Mouse (Mus musculus) kidney, adult 2 months (tissue): Measurements from ENCODE around the gene Zfp74. TPM values are rescaled to one million over a fixed set of nuclear protein-coding genes. Genes with fewer than 3 reads are reported as not detected.

Source experiments
- DNase-seq: peaks from one replicate; pipeline ENCODE4 v3.0.0; 2021
- H3K27ac ChIP-seq: fragments of 200-500 bp; 2 replicates; pipeline ENCODE4 v1.5.1; 2012; ENCODE audit warnings: low read depth, low read length, control low read depth, inconsistent platforms; ENCODE audit not compliant: insufficient read depth
- H3K27me3 ChIP-seq: fragments of 200-500 bp; replicated peaks from 2 replicates; pipeline ENCODE4 v1.6.1; 2012; ENCODE audit warnings: mild to moderate bottlenecking, moderate library complexity, low read length, inconsistent platforms; ENCODE audit not compliant: control insufficient read depth, insufficient read depth
- H3K36me3 ChIP-seq: fragments of 200-500 bp; 2 replicates; pipeline ENCODE4 v1.6.1; 2012; ENCODE audit warnings: mild to moderate bottlenecking, moderate library complexity, low read length, inconsistent platforms; ENCODE audit not compliant: control insufficient read depth, insufficient read depth
- H3K4me1 ChIP-seq: fragments of 200-500 bp; 2 replicates; pipeline ENCODE4 v1.6.1; 2011; ENCODE audit warnings: low read length; ENCODE audit not compliant: control insufficient read depth, insufficient read depth
- H3K4me3 ChIP-seq: fragments of 200-500 bp; 2 replicates; pipeline ENCODE4 v1.5.1; 2011; ENCODE audit warnings: mild to moderate bottlenecking, low read depth, low read length, control low read depth; ENCODE audit not compliant: insufficient read depth
- CTCF ChIP-seq: fragments of 200-500 bp; conservative IDR thresholded peaks from 2 replicates; pipeline ENCODE4 v1.5.1; 2011; ENCODE audit warnings: low read depth, mild to moderate bottlenecking, control low read depth, low read length, moderate library complexity, mixed read lengths; ENCODE audit not compliant: insufficient read depth, insufficient read length
- POLR2A ChIP-seq: fragments of 200-500 bp; IDR thresholded peaks from one replicate; pipeline ENCODE4 v1.6.1; 2011; ENCODE audit warnings: low read depth, low read length, control low read depth
- WGBS: fragments of 180-500 bp; shearing (Covaris S2); methylation state at CpG from one replicate; pipeline ENCODE4 v1.1.7; 2018; 5-methylcytosine and 5-hydroxymethylcytosine counted together
- polyA plus RNA-seq: library from polyadenylated mRNA; depleted of rRNA; stranded (reverse); fragments of >200 nt; gene quantifications from 2 replicates; pipeline ENCODE4 v1.2.3, GENCODE M21; 2012

The Zfp74 gene
- polyA plus RNA-seq, 1 experiment = 4.7 TPM

GRCm38 (mm10) chr7:29918062-29918453 is 35.8 kb downstream of the Zfp74 start:
- TF ChIP-seq CTCF = no peak
- TF ChIP-seq POLR2A = no peak
- peaks cover 12% of the 10 kb centered on the region for H3K36me3 ChIP-seq
- no peaks in the 10 kb centered on the region for H3K27me3 ChIP-seq
- no peaks in the 10 kb centered on the region for H3K4me1 ChIP-seq
- 81% methylated on average over 4 of the region's 4 CpGs for WGBS
- H3K27ac ChIP-seq = peak overlapping the region; percentile 27
- no peak overlapping the region for H3K4me3 ChIP-seq
- no peak for DNase-seq

GRCm38 (mm10) chr7:29917371-29918061 is 36.4 kb downstream of the Zfp74 start:
- Histone ChIP-seq H3K4me1 (no peaks in the 10 kb centered on the region), H3K36me3 (peaks cover 12% of the 10 kb centered on the region), H3K4me3 (no peak overlapping the region), H3K27ac (peak overlapping the region; percentile 27), H3K27me3 (no peaks in the 10 kb centered on the region)
- no peak for TF ChIP-seq CTCF
- no peak for TF ChIP-seq POLR2A
- DNase-seq = peak; percentile 20
- 21% methylated on average over 6 of the region's 6 CpGs for WGBS

DNA sequence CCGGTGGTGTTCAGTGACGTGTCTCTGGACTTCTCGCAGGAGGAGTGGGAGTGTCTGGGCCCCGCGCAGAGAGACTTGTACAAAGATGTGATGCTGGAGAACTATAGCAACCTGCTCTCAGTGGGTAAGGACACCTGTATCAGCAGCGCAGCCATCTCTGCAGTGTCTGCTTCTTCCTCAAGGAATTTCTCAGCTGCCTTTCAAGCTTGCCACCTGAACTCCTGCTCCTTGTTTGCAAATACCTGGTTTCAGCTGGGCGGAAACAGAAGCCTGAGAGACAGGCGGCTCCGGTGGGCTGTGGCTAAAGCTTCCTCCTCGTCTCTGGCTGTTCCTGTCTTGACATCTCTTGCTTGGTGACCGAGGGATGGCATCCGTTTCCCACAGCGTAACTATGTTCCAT is 41.7 kb downstream of the Zfp74 start:
- Histone ChIP-seq H3K36me3 (peaks cover 15% of the 10 kb centered on the region), H3K4me1 (no peaks in the 10 kb centered on the region), H3K4me3 (no peak overlapping the region), H3K27me3 (no peaks in the 10 kb centered on the region), H3K27ac (no peak overlapping the region)
- TF ChIP-seq POLR2A (no peak), CTCF (no peak)
- DNase-seq = no peak
- 90% methylated on average over 13 of the region's 13 CpGs for WGBS

DNA sequence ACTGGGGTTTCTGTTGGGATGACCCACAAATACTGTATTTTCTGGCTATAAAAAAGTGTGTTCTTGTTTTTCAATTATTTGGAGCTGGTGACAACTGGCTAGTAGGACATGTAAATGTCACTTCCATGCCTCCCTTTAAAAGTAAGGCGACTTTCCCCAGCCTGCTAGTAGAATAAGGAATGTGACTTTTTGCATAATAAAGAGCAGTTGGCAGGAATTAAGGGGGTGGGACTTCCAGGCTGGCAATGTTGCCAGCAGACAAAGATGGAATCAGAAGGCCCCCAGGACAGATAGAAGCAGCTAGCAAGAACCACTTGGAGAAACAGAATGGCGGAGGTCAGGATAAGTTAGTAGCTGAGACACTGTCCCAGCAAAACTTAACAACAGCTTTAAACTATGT is 43.6 kb downstream of the Zfp74 start:
- H3K27ac ChIP-seq = no peak overlapping the region
- H3K4me1 ChIP-seq = no peaks in the 10 kb centered on the region
- H3K4me3 ChIP-seq = no peak overlapping the region
- DNase-seq = peak; percentile 7
- H3K36me3 ChIP-seq = peaks cover 12% of the 10 kb centered on the region
- no peak for TF ChIP-seq CTCF
- no peak for TF ChIP-seq POLR2A
- WGBS = 64% methylated on average over 2 of the region's 2 CpGs
- H3K27me3 ChIP-seq = no peaks in the 10 kb centered on the region

DNA sequence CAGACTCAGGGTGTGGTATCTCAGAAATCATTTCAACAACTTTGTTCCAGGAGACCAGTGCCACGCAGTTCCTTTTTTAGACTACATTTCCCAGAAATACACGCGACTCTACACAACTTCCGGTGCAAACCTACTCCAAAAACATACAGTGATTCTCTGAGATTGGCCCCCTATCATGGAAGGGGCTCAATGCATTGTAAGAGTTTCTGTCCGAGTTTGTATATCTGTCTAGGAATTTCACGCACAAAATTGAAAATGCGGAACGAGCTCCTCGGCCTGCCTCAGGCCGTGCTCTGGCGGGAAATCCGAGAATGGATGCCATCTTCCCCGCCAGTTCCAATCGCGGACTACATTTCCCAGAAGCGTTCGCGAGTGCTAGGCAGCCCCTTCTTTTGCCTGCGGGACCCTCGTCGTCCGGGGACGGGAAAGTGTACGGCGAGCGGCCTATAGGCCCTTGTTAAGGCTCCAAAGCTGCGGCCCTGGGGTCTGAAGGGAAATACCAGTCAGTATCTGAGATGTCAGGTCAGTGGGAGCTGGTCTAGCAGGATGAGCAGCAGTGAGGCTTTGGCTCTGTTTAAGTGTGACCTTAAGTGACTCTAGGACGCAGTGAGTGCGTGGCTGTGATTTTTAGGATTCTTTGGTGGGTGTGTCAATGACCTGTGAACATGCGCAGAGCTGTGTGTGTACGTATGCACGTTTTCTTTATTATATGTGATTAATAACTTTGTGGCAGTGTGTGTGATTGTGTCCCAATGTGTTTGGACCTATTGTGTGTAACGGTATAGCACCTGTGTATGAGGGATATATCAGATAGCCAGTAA is 45.5 kb downstream of the Zfp74 start, which contains the start of gene Zfp383:
Gene Zfp383, plus strand, starts transcription at position 94 of the 821 bp plus-strand sequence.
- TF ChIP-seq CTCF (no peak), POLR2A (no peak)
- peak; percentile 90 for DNase-seq
- H3K4me3 ChIP-seq = peak within 1 kb of the TSS; percentile 92
- H3K36me3 ChIP-seq = peaks cover 3% of the 10 kb centered on the region
- WGBS = under 1% methylated on average over 33 of the region's 33 CpGs
- peak within 1 kb of the TSS; percentile 93 for H3K27ac ChIP-seq
- H3K4me1 ChIP-seq = no peaks in the 10 kb centered on the region
- H3K27me3 ChIP-seq = no peaks in the 10 kb centered on the region

DNA sequence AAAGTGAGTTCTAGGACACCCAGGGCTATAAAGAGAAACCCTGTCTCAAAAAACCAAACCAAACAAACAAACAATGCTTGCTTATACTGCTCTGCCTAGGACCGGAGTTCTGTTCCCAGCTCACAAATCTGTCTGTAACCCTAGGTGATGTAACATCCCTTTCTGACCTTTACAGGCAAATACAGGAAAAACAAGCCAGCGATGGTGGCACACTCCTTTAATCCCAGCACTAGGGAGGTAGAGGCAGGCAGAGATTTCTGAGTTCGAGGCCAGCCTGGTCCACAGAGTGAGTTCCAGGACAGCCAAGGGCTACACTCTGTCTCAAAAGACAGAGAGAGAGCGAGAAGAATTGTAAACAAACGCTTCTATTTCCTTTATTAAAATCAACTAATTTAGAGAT is 46.7 kb downstream of the Zfp74 start:
- Histone ChIP-seq H3K36me3 (peaks cover 1% of the 10 kb centered on the region; the same call in 1 of the 2 replicates), H3K27me3 (no peaks in the 10 kb centered on the region), H3K4me3 (no peak overlapping the region), H3K27ac (no peak overlapping the region), H3K4me1 (no peaks in the 10 kb centered on the region)
- no peak for TF ChIP-seq CTCF
- TF ChIP-seq POLR2A = no peak
- DNase-seq = no peak
- 85% methylated on average over 5 of the region's 5 CpGs for WGBS

GRCm38 (mm10) chr7:29906682-29907058 is 47.2 kb downstream of the Zfp74 start:
- peak overlapping the region; percentile 23; the same call in 1 of the 2 replicates for H3K4me3 ChIP-seq

More at GRCm38 (mm10) chr7:29906682-29907058, 47.2 kb downstream of the Zfp74 start:
- no peaks in the 10 kb centered on the region for H3K36me3 ChIP-seq
- WGBS = 14% methylated on average over 8 of the region's 8 CpGs
- no peak for DNase-seq
- no peak for TF ChIP-seq CTCF
- no peak for TF ChIP-seq POLR2A
- no peaks in the 10 kb centered on the region for H3K4me1 ChIP-seq
- H3K27ac ChIP-seq = peak overlapping the region; percentile 51
- no peaks in the 10 kb centered on the region for H3K27me3 ChIP-seq
